Mouse (Mus musculus) adrenal gland, postnatal 14 days (tissue): ENCODE results near the gene Gal. TPM values are rescaled to one million over a fixed set of nuclear protein-coding genes. Genes with fewer than 3 reads are reported as not detected.

ENCODE experiments used
- total RNA-seq: library from RNA; stranded (reverse); gene quantifications from 2 replicates; pipeline ENCODE4 v1.2.3, GENCODE M21; 2021

Gal gene
- total RNA-seq, 1 experiment from 2014 or later = 21.9 TPM

Other genes starting within 250 kb of the Gal start
- gene Mrpl21, start 131.6 kb downstream of the Gal start, total RNA-seq = 82.6 and 91.7 TPM in 2 replicates
- gene Ighmbp2, start 131.5 kb downstream of the Gal start, total RNA-seq = 5.7 and 6.8 TPM in 2 replicates
- 274 and 315 TPM in 2 replicates for gene Cpt1a, start 92.2 kb downstream of the Gal start, total RNA-seq
- gene Tesmin, start 25.7 kb downstream of the Gal start, total RNA-seq = 0.56 and 1.3 TPM in 2 replicates
- gene Ppp6r3, start 161.2 kb upstream of the Gal start, total RNA-seq = 105 and 106 TPM in 2 replicates